Mouse (Mus musculus) small intestine, adult 2 months (tissue): Measurements from ENCODE around the gene Anks1.

Experiments used
- CTCF ChIP-seq: fragments of 200-500 bp; IDR thresholded peaks from 2 replicates; pipeline ENCODE4 v1.5.1; 2012; ENCODE audit warnings: low read depth, mild to moderate bottlenecking, control low read depth, inconsistent platforms, low read length, moderate library complexity, mixed read lengths; ENCODE audit not compliant: insufficient replicate concordance, insufficient read length; ENCODE audit errors: extremely low read depth
- POLR2A ChIP-seq: fragments of 200-500 bp; IDR thresholded peaks from 2 replicates; pipeline ENCODE4 v1.6.1; 2012; ENCODE audit warnings: low read depth, mild to moderate bottlenecking, control low read depth, inconsistent platforms, low read length, moderate library complexity

- no peak for TF ChIP-seq CTCF
- no peak for TF ChIP-seq POLR2A
Measured at GRCm38 (mm10) chr17:28018344-28018743, 109.2 kb downstream of the Anks1 start.
